Mouse (Mus musculus) right cerebral cortex, adult 2 months (tissue): ENCODE measurements around the gene Rps21.

Experiments used
- DNase-seq, 2 experiments: peaks; one replicate each; pipeline ENCODE4 v3.0.0; 2021 to 2022; ENCODE audit warnings: low spot score in 2 of 2

Gene Rps21

DNA sequence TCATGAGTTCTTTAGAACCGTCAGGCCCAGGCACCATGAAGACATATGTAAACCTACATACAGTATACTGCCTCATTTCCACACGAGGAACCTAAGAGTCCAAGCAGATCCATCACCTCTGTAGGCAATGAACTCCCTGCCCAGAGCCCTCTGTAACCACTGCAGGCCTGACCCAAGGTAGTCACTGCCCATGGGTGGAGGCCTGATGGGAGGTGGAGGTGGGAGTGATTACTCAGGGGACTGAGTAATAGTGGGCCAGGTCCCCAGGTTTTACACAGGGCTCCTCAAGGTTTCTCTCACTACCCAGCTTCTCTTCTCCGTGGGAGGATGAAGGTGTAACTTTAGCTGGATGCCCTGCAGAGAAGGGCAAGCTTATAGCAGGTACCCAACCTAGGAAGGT lies 28.0 kb upstream of the Rps21 start:
- DNase-seq, result no peak

- no peak for DNase-seq
These were observed 26.7 kb upstream of the Rps21 start for GRCm38 (mm10) chr2:180230482-180230881.

- no peak for DNase-seq
These were observed 23.9 kb upstream of the Rps21 start for GRCm38 (mm10) chr2:180233101-180233904.

DNA sequence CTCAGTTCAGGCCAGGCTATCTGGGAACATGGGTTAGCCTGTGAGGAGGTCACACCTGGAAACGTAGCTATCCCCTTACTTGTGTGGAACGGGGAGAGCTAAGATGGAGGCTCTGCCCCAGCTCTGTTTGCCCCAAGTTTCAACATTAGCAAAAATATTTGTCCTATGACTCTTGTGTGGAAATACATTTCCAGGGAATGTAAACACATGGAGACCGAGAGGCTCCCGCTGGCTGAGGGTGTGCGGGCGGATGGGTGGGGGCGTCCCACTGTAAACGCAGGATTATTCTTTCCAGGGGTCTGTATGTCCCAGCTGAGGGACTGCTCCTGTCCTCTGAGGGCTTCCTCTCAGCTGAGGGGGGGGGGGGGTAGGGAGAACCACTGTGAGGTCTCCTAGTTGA lies 22.8 kb upstream of the Rps21 start:
- DNase-seq, result no peak

GRCm38 (mm10) chr2:180234980-180235379 lies 22.2 kb upstream of the Rps21 start:
- no peak for DNase-seq

DNA sequence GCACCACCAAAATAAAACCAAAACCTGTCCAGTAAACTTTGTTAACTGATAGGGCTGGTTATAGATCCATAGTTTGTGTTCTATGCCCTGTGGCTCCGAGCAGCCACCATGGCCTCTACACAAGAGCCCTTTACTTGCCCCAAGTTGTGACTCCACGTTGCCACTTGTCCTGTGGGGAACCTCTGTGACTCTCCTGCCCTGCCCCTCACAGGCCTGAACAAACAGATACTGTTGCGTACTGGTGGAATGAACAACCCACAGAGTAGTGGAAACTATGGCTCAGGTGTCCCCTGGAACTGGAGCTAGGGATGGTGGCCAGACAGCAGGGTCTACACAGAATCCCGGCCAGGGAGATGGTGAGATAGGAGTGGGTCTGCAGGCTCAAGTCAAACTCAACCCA lies 21.4 kb upstream of the Rps21 start:
- DNase-seq, result no peak

DNA sequence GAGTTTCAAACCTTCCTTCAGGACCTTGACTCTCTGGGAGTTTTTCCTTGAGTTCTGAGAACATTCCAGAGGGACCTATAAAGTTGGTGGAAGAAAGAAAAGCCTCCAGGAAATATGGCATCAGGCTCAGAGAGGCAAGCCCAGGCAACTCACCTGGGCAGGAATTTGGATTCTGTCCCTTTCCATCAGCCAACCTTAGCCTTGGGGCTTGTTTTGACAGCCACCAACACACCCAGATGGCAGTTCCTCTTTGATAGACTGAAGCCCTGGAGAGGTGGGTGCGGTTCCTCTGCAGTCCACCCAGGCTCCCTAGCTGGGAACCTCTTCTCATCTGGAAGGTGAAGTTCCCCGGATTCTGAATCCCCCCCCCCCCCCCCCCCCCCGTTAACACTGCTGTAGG lies 20.7 kb upstream of the Rps21 start:
- DNase-seq, result no peak

DNA sequence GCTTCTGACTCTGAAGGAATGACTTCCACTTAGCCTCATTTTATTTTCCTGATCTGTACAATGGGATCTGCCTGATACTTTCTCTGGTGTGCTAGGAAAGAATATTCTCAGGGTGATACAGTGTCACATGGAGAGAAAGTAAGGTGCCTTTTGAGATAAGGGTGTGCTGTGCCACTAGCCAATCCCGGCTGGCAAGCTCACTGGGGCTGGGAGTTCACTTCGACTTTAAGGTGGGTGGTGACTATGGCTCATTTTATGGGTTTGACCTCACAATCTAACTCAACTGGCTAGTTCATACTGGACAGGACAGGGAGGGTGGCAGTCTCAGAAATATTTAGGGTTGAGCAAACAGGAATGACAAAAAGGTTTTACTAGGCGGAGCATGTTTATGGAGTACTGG lies 20.2 kb upstream of the Rps21 start:
- no peak for DNase-seq

- DNase-seq, result no peak
These were observed 19.4 kb upstream of the Rps21 start for GRCm38 (mm10) chr2:180237601-180238345.

GRCm38 (mm10) chr2:180238591-180238990 lies 18.6 kb upstream of the Rps21 start:
- DNase-seq, result no peak

DNA sequence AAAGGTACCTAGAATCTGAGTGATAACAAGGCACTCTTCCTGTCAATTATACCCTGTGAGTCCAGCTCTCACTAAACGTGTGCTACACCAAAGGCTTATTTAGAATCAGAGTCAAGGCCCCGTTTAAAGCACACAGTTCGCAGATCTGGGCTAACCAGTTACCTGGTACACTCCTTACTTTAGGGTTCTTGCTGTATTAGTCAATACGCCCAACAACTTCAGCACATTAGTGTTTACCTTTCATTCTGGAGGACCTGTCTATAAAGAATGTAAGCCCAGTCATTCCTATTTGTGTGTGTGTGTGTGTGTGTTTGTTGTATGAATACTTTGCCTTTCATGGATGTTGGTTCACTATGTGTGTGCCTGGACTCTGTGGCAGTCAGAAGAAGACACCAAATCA lies 14.1 kb upstream of the Rps21 start:
- DNase-seq, result no peak

GRCm38 (mm10) chr2:180247916-180248315 lies 9.3 kb upstream of the Rps21 start:
- DNase-seq, result no peak

DNA sequence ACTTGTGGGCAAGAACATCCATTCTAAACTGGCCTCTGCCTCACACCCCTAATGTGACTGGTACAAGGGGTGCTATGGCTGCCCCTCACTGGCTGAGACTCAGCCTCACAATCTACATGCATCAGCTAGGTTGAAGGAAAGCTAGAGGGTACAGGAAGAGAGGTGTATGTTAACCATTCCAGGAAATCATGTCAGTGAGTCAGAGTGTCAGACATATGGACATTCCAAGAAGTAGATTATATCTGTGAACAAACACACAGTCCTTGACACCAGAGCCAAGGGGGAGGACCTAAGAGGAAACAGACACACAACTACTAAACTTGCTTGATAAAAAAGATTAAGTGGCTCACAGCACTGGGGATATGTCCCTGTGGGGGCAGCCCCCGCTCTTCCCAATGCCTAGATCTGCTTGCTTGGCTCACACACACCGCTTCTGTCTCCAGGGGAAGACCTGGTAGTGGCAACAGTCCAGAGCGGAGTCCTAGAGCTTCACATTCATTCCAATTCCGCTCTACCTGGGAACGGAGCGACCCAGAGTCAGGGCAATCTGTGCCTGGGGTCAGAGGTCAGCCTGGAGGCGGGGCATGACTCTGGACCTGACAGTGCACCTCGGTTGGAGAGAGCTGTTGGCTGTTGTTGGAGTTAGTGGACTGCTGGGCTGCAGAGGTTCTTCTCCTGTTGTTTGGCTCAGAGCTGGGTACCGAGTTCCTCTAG lies 8.1 kb upstream of the Rps21 start:
- no peak for DNase-seq

DNA sequence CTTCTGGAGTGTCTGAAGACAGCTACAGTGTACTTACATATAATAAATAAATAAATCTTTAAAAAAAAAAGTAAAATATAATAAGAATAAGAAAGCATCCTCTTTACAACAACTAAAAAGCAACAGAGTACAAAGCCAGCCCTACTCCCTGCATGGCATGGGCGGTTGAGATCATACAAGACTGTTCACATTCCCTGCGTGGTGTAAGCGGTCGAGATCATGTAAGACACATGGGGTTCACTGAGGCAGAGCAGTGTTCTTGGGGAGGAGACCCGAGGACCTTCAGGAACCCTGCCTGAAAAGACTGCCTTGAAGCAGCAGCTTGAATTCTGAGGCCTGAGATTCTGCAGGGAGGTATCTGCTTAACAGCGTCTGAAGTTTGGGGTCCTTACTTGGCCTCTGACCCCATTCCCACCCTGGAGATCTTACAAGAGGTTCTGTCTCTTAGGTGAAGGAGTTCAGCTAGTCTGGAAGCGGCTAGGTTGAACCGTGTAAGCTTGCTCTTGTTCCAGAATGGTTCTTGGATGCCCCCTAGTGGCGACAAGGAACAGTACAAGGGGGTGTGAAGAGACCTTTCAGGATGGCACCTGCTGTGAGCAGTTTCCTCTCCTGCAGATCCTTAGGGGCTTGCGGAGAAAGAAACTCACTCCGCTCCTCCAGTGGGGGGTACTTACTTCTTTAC lies 6.1 kb upstream of the Rps21 start:
- peak; percentile 89 to 90 for DNase-seq

DNA sequence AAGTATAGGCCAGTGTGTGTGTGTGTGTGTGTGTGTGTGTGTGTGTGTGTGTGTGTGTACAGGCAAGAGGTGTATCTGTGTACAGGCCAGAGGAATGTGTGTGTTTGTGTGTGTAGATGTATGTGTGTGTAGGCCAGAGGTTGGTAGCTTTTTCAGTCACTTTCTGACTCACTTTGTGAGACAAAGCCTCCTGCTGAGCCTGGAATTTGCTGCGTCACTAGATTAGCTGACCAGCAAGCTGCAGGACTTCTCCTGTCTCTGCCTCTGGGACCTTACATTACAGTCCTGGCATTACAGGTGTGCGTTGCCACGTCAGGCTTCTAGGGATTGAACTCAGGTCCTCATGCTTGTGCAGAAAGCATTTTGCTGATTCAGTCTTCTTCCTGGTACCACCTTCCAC lies 5.3 kb upstream of the Rps21 start:
- DNase-seq, result no peak

- no peak for DNase-seq
These were observed 2.6 kb upstream of the Rps21 start for GRCm38 (mm10) chr2:180254436-180255209.

- DNase-seq, result no peak
These were observed 1.5 kb upstream of the Rps21 start for GRCm38 (mm10) chr2:180255701-180256100.

- no peak for DNase-seq
These were observed 729 bp upstream of the Rps21 start for GRCm38 (mm10) chr2:180256296-180257000.

GRCm38 (mm10) chr2:180257963-180258865 lies 1.0 kb downstream of the Rps21 start:
- DNase-seq, result no peak
